Mouse (Mus musculus) MEL (cell line): ENCODE results near the gene Isl1.

ENCODE experiments used
- CTCF ChIP-seq, 3 experiments: IDR thresholded peaks in 2 of 3; conservative IDR thresholded peaks in 1 of 3; 2 replicates each; pipeline ENCODE4 v1.5.1; 2011 to 2012; ENCODE audit warnings: low read length in 3 of 3, low read depth in 2 of 3, mild to moderate bottlenecking in 2 of 3, improper control_type of control experiment in 1 of 3, inconsistent platforms in 1 of 3, mixed read lengths in 1 of 3, moderate library complexity in 1 of 3; ENCODE audit not compliant: control insufficient read depth in 1 of 3, insufficient read depth in 1 of 3, poor library complexity in 1 of 3, severe bottlenecking in 1 of 3
- MAX ChIP-seq: IDR thresholded peaks from 2 replicates; pipeline ENCODE4 v1.6.1; 2011; ENCODE audit warnings: low read length, improper control_type of control experiment
- MAZ ChIP-seq: IDR thresholded peaks from 2 replicates; pipeline ENCODE4 v1.6.1; 2012; ENCODE audit warnings: low read depth, mild to moderate bottlenecking, inconsistent platforms, low read length, improper control_type of control experiment
- POLR2A ChIP-seq, 2 experiments: IDR thresholded peaks; 2 replicates each; pipeline ENCODE4 v1.6.1; 2011 to 2012; ENCODE audit warnings: low read length in 2 of 2, mild to moderate bottlenecking in 2 of 2, control low read depth in 1 of 2, improper control_type of control experiment in 1 of 2, low read depth in 1 of 2, moderate library complexity in 1 of 2; ENCODE audit not compliant: control insufficient read depth in 1 of 2, insufficient read depth in 1 of 2, poor library complexity in 1 of 2
- POLR2AphosphoS2 ChIP-seq: IDR thresholded peaks from 2 replicates; pipeline ENCODE4 v1.6.1; 2011; ENCODE audit warnings: low read length, improper control_type of control experiment
- TAL1 ChIP-seq: IDR thresholded peaks from 2 replicates; pipeline ENCODE4 v1.6.1; 2012; ENCODE audit warnings: mild to moderate bottlenecking, inconsistent platforms, low read length, moderate library complexity, mixed read lengths
- ZNF384 ChIP-seq: IDR thresholded peaks from 2 replicates; pipeline ENCODE4 v1.6.1; 2012; ENCODE audit warnings: low read depth, mild to moderate bottlenecking, inconsistent platforms, low read length, improper control_type of control experiment

DNA sequence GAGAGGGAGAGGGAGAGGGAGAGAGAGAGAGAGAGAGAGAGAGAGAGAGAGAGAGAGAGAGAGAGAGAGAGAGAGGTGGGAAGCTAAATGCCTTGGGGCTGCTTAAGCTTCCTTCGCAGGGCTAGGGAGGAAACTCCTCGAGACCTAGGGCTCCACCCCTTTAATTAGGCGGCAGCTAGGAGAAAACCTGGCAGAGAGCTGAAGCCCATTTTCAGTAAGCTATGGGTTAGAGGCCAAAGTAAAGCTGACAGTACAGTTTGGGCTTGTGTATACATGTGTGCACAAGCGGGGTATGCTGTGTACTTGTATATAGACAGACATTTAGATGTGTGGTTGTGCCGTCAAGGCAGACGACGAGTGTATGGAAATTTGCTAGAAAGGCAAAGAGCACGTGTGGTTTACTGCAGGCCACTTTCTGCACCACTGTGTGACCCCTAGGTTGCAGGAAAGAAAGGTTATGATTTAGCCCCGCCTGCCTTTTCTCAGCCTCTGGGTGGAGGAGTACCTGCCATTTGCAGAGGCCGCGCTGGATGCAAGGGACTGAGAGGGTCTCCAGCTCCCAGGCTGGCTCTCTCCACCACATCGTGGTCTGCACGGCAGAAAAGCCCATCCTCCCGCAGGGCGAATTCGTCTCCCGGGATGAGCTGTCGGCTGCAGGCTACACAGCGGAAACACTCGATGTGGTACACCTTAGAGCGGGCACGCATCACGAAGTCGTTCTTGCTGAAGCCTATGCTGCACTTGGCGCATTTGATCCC lies 4.6 kb downstream of the Isl1 start:
- TF ChIP-seq MAX (no peak), CTCF (IDR thresholded peaks at IDR 0.05 in 2 of 3, conservative IDR thresholded peaks at IDR 0.05 in 1 of 3; ENCODE audit: control insufficient read depth in 1 of 3, insufficient read depth in 1 of 3, low read depth in 2 of 3, low read length in 3 of 3, poor library complexity in 1 of 3, severe bottlenecking in 1 of 3) (no peak), POLR2A (IDR thresholded peaks at IDR 0.05; ENCODE audit: control insufficient read depth in 1 of 2, insufficient read depth in 1 of 2, low read depth in 1 of 2, low read length in 2 of 2, poor library complexity in 1 of 2) (no peak), TAL1 (no peak), ZNF384 (no peak), POLR2AphosphoS2 (no peak), MAZ (no peak)
